9 mouse cellular contexts compared by ENCODE assay signal in the genomic region with DNA sequence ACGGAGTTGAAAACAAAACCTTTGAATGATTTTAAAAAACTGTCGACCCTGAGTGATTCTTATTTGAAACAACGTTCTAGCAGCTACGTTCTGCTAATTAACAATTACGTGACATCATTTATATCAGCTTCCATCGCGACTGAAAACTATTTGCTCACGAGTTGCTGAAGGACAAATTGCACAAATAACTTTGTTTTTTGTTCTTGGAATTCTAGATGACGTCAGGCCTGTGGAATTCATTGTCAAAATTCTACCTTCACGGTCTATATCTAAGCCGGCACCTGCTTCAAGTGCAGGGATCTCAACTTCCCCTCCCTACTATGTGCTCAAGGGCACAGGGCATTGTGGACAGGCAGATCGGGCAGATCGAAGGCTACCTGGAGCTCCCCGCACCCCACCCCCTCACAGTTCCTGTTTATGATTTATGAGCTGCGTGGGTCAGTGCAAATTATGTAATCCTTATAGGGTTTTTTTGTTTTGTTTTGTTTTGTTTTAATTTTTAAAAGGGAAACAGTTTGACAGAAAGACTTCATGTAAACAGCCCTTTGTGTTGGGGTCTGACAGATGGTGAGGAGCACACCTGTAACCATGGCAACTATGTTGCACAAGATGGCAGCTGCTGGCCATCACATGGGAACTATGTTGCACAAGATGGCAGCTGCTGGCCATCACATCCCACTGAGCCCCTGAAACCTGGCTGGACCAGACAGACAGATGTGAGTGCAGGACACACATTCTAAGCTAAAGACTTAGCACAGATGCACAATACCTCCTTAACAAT. TPM values are rescaled to one million over a fixed set of nuclear protein-coding genes. Genes with fewer than 3 reads are reported as not detected.
A peak's percentile ranks its signal among the peaks of the same experiment; 100 is the strongest.
DNase-seq lines count a peak whose midpoint lies in the region; ATAC-seq lines count a peak whose summit lies in the region.
"Had no signal": no experiment of that assay in that cellular context is flagged by ENCODE, and none has a peak within 500 bp of the region (broad histone marks: within the 10 kb centered on the region; RNA-seq: fewer than 3 reads in every experiment).

No protein-coding gene starts in this region.

- peaks cover 14% of the 10 kb centered on the region for H3K36me3 ChIP-seq in forebrain, embryonic 12.5 days (replicated peaks)
- H3K36me3 ChIP-seq in midbrain, embryonic 16.5 days (ENCODE audit: control insufficient read depth, insufficient read depth, low read length) = no peaks in the 10 kb centered on the region

- H3K9ac ChIP-seq in forebrain, embryonic 12.5 days = no peak overlapping the region
- no peak overlapping the region for H3K9ac ChIP-seq in midbrain, embryonic 16.5 days (ENCODE audit: low read depth, low read length)

- peaks cover 13% of the 10 kb centered on the region for H3K4me1 ChIP-seq in forebrain, embryonic 12.5 days
- H3K4me1 ChIP-seq in midbrain, embryonic 16.5 days (ENCODE audit: control insufficient read depth, insufficient read depth, low read length) = peaks cover 7% of the 10 kb centered on the region; the same call in 1 of the 2 replicates

- H3K9me3 ChIP-seq in forebrain, embryonic 12.5 days = no peaks in the 10 kb centered on the region
- no peaks in the 10 kb centered on the region for H3K9me3 ChIP-seq in midbrain, embryonic 16.5 days (replicated peaks; ENCODE audit: control insufficient read depth, low read length, poor library complexity, severe bottlenecking)

- whole genome bisulfite sequencing in forebrain, embryonic 12.5 days = 66% methylated on average over 15 of the region's 15 CpGs
- WGBS in midbrain, embryonic 16.5 days = 74% methylated on average over 15 of the region's 15 CpGs

- H3K27ac ChIP-seq in forebrain, embryonic 12.5 days = peak overlapping the region; percentile 42; the same call in 1 of the 2 replicates
- H3K27ac ChIP-seq in midbrain, embryonic 16.5 days (ENCODE audit: low read length) = no peak overlapping the region; the same call in 1 of the 2 replicates

- peak; percentile 70 for ATAC-seq in forebrain, embryonic 12.5 days (ENCODE audit: low FRiP score)
- ATAC-seq in midbrain, embryonic 16.5 days = peak; percentile 62; the same call in 1 of the 2 replicates
- ATAC-seq: Patski had no signal

- H3K4me2 ChIP-seq in forebrain, embryonic 12.5 days = no peak overlapping the region
- H3K4me2 ChIP-seq in midbrain, embryonic 16.5 days (ENCODE audit: low read length) = no peak overlapping the region

- H3K4me3 ChIP-seq in forebrain, embryonic 12.5 days (replicated peaks) = no peak overlapping the region
- H3K4me3 ChIP-seq in midbrain, embryonic 16.5 days (ENCODE audit: low read depth, low read length) = no peak overlapping the region

- no peaks in the 10 kb centered on the region for H3K27me3 ChIP-seq in forebrain, embryonic 12.5 days
- no peaks in the 10 kb centered on the region for H3K27me3 ChIP-seq in midbrain, embryonic 16.5 days (ENCODE audit: control insufficient read depth, insufficient read depth, low read depth, low read length)
- H3K27me3 ChIP-seq: Patski had no signal

- DNase-seq in kidney, adult 18-20 months = peak; percentile 29
- DNase-seq in kidney, adult 11 months = no peak
- peak; percentile 47 for DNase-seq in kidney, postnatal 14 days
- no peak for DNase-seq in thymus, postnatal 10 days (ENCODE audit: low spot score in 2 of 2)
- no peak for DNase-seq in urinary bladder, postnatal 14 days (ENCODE audit: low spot score)
- DNase-seq in gastrocnemius, postnatal 25 days = no peak

RNA-seq across cellular contexts. Expression of a gene that starts 21.2 kb away (rescaled TPM):
- 109 TPM in 2 replicates for polyA plus RNA-seq in forebrain, embryonic 12.5 days (2016; fragmentation: Nextera tagmentation; extraction: Ambion mirVana)
- 54.4 and 63.7 TPM in 2 replicates for polyA plus RNA-seq in midbrain, embryonic 16.5 days (2015; fragmentation: Nextera tagmentation; extraction: Ambion mirVana)
- total RNA-seq in gastrocnemius, postnatal 25 days (2021) = 1 to 10 TPM; 6.1 to 7.9 TPM

RNA-seq across cellular contexts. Expression of a gene that starts 57.1 kb away (rescaled TPM):
- 0.76 and 0.79 TPM in 2 replicates for polyA plus RNA-seq in forebrain, embryonic 12.5 days (2016; fragmentation: Nextera tagmentation; extraction: Ambion mirVana)
- 0.30 and 0.40 TPM in 2 replicates for polyA plus RNA-seq in midbrain, embryonic 16.5 days (2015; fragmentation: Nextera tagmentation; extraction: Ambion mirVana)
- not detected for total RNA-seq in gastrocnemius, postnatal 25 days (2021)
- polyA plus RNA-seq: Patski had no signal

Comparison
In these comparisons a context has a peak if more than half of its experiments do, and no peak if none do; other contexts are left out.
1. DNase-seq: peak in kidney, adult 18-20 months (single experiment) and kidney, postnatal 14 days (single experiment); none in kidney, adult 11 months (single experiment), thymus, postnatal 10 days (0 of 2), urinary bladder, postnatal 14 days (single experiment) and gastrocnemius, postnatal 25 days (single experiment).